Mouse (Mus musculus): Measurements from ENCODE around the gene Cenph. TPM values are rescaled to one million over a fixed set of nuclear protein-coding genes. Genes with fewer than 3 reads are reported as not detected.

Cenph gene
- total RNA-seq, 1 experiment from 2014 or later: 45.4 TPM

- ATAC-seq (replicated peaks in 1 of 2; ENCODE audit: insufficient read depth in 1 of 2, low FRiP score in 2 of 2, low TSS enrichment in 1 of 2, low read depth in 1 of 2, poor library complexity in 2 of 2, severe bottlenecking in 2 of 2): no peak
These were observed 54.0 kb downstream of the Cenph start for GRCm38 (mm10) chr13:100721656-100722055.

- ATAC-seq (replicated peaks in 1 of 2; ENCODE audit: insufficient read depth in 1 of 2, low FRiP score in 2 of 2, low TSS enrichment in 1 of 2, low read depth in 1 of 2, poor library complexity in 2 of 2, severe bottlenecking in 2 of 2): no peak
These were observed 60.2 kb downstream of the Cenph start for GRCm38 (mm10) chr13:100715467-100715866.

Other genes starting within 250 kb of the Cenph start
- 0.50 and 1.2 TPM in 2 replicates for gene Ocln, start 223.2 kb downstream of the Cenph start, total RNA-seq (2017)
- gene Marveld2, start 158.9 kb downstream of the Cenph start, total RNA-seq (2017): 3.9 and 5.7 TPM in 2 replicates
- 233 and 241 TPM in 2 replicates for gene Ak6, start 124.9 kb downstream of the Cenph start, total RNA-seq (2017)
- 37.1 and 39.2 TPM in 2 replicates for gene Rad17, start 124.8 kb downstream of the Cenph start, total RNA-seq (2017)
- 13.8 and 18.1 TPM in 2 replicates for gene Taf9, start 124.3 kb downstream of the Cenph start, total RNA-seq (2017)
- gene Ccdc125, start 106.2 kb downstream of the Cenph start, total RNA-seq (2017): 23.6 and 26.9 TPM in 2 replicates
- gene Cdk7, start 45.0 kb downstream of the Cenph start, total RNA-seq (2017): 33.2 and 43.1 TPM in 2 replicates
- gene Mrps36, start 31.2 kb downstream of the Cenph start, total RNA-seq (2017): 49.6 and 56.6 TPM in 2 replicates
- 91.3 and 108 TPM in 2 replicates for gene Ccnb1, start 10.7 kb upstream of the Cenph start, total RNA-seq (2017)
- gene Slc30a5, start 57.5 kb upstream of the Cenph start, total RNA-seq (2017): 83.7 and 107 TPM in 2 replicates